Mouse (Mus musculus) hindbrain, embryonic 12.5 days (tissue): ENCODE data around the gene Rab3il1. TPM values are rescaled to one million over a fixed set of nuclear protein-coding genes. Genes with fewer than 3 reads are reported as not detected.

Source experiments
- ATAC-seq: fragments of 200-750 bp; cut with Nextera tagmentation; 2 replicates; pipeline ENCODE4 v1.8.0; 2017; ENCODE audit warnings: moderate TSS enrichment; ENCODE audit not compliant: low FRiP score
- H3K27ac ChIP-seq: fragments of 300-500 bp; sonication (generic); 2 replicates; pipeline ENCODE4 v1.5.1; 2016; ENCODE audit warnings: mild to moderate bottlenecking
- H3K27me3 ChIP-seq: fragments of 300-500 bp; sonication (generic); 2 replicates; pipeline ENCODE4 v1.6.1; 2016; ENCODE audit warnings: mild to moderate bottlenecking
- H3K36me3 ChIP-seq: fragments of 300-500 bp; sonication (generic); 2 replicates; pipeline ENCODE4 v1.6.1; 2016; ENCODE audit warnings: mild to moderate bottlenecking
- H3K4me1 ChIP-seq: fragments of 300-500 bp; sonication (generic); 2 replicates; pipeline ENCODE4 v1.6.1; 2016
- H3K4me2 ChIP-seq: fragments of 300-500 bp; sonication (generic); replicated peaks from 2 replicates; pipeline ENCODE4 v1.6.1; 2016; ENCODE audit warnings: mild to moderate bottlenecking
- H3K4me3 ChIP-seq: fragments of 300-500 bp; sonication (generic); 2 replicates; pipeline ENCODE4 v1.5.1; 2016; ENCODE audit warnings: mild to moderate bottlenecking
- H3K9ac ChIP-seq: fragments of 300-500 bp; sonication (generic); 2 replicates; pipeline ENCODE4 v1.6.1; 2016; ENCODE audit warnings: mild to moderate bottlenecking, moderate library complexity
- H3K9me3 ChIP-seq: fragments of 300-500 bp; sonication (generic); replicated peaks from 2 replicates; pipeline ENCODE4 v1.6.1; 2016; ENCODE audit warnings: mild to moderate bottlenecking
- WGBS: fragments of 180-500 bp; shearing (Covaris S2); methylation state at CpG from one replicate; pipeline ENCODE4 v1.1.7; 2016; 5-methylcytosine and 5-hydroxymethylcytosine counted together
- polyA plus RNA-seq: library from polyadenylated mRNA; unstranded; fragments of >200 nt; fragmentation: Nextera tagmentation; extraction: Ambion mirVana; gene quantifications from 2 replicates; pipeline ENCODE4 v1.2.1, GENCODE M21; 2016

Rab3il1 gene
- polyA plus RNA-seq, 1 experiment from 2014 or later, result 35.4 TPM

DNA sequence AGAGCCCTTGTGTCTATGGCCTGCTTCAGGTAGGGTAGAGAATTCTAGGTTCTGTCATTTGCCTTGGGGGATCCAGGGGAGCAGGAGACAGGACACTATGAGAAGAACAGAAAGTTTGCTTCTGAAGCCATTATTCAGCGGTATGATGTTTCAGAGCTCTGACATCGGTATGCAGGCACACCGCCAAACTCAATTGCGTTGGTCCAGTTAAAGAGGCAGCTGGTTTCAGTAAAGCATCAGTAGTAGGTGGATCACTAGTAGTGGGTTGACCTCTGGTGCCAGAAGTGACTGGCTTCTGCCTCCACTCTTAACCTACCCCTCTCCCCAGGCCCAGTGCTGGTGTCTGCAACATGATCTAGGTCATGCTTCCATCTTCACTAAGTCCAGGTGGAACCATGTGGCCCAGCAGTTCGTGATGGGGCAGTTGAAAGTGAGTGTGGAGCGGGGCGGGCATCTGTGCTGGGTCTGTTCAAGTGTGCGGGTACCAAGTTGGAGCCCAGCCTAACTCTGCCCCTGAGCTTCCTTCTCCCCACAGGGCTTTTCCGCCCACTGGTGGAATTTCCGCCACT is 52.3 kb downstream of the Rab3il1 start:
- ATAC-seq, result no peak
- 97% methylated on average over 10 of the region's 10 CpGs for WGBS
- H3K9ac ChIP-seq, result no peak overlapping the region

DNA sequence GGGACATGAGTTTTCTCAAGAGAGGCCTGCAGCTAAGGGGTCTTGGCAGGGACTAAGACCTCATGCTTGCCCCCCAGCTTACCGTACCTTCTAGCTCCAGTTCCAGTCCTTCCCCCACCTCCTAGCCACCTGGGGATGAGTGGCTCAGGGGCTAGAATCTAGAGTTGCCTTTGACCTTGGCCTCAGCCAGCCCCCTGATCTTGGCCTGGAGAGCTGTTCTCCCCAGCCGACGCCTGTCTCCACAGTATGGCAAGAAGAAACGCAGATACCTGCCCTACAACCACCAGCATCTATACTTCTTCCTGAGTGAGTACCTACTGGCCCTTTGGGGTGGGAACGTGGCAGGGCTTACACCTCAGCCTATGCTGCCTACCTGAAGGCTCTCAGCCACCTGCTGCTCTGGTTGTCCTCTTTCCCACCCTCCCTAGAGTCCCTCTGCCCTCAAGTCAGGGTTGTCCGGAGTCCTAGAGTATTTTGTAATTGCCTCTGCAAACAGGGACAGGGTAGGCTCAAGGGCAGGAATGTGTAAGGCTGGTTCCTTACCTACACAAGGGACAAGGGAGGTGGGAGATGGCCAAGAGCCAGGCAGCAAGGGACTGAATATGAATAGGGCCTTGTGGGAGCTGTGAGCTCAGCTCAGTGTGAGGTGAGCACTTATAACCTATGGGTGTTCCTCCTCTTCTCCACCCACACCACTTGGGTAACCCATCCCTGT is 53.0 kb downstream of the Rab3il1 start:
- Histone ChIP-seq H3K4me1 (no peaks in the 10 kb centered on the region; the same call in 1 of the 2 replicates), H3K36me3 (peaks cover 7% of the 10 kb centered on the region; the same call in 1 of the 2 replicates), H3K9me3 (no peaks in the 10 kb centered on the region), H3K27ac (no peak overlapping the region), H3K4me3 (no peak overlapping the region), H3K4me2 (no peak overlapping the region), H3K27me3 (no peaks in the 10 kb centered on the region), H3K9ac (no peak overlapping the region)
- 91% methylated on average over 6 of the region's 6 CpGs for WGBS
- no peak for ATAC-seq

More for the DNA sequence above, 52.3 kb downstream of the Rab3il1 start:
- H3K4me1 ChIP-seq, result no peaks in the 10 kb centered on the region; the same call in 1 of the 2 replicates
- peaks cover 7% of the 10 kb centered on the region; the same call in 1 of the 2 replicates for H3K36me3 ChIP-seq
- no peak overlapping the region for H3K27ac ChIP-seq
- no peaks in the 10 kb centered on the region for H3K27me3 ChIP-seq
- H3K4me3 ChIP-seq, result no peak overlapping the region
- no peaks in the 10 kb centered on the region for H3K9me3 ChIP-seq
- H3K4me2 ChIP-seq, result no peak overlapping the region

DNA sequence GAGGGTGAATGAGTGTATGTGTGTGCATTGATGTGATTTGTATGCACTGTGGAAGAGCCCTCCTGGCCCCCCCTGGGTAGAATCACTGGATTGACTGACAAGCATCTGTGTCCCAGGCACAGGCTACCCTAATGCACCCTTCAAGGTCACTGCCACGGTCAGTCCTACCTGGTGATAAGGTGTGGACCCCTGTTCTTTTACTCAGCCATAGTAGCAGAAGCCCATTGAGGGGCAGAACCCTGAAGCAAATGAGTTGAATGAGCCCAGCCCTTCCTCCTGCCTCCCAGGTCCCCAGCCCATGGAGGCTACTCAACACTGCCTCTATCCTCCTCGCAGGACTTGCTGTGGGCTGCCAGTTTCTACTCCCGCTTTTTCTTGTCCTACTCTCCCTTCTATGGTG is 53.8 kb downstream of the Rab3il1 start:
- H3K4me3 ChIP-seq, result no peak overlapping the region
- 86% methylated on average over 3 of the region's 3 CpGs for WGBS
- no peak for ATAC-seq

DNA sequence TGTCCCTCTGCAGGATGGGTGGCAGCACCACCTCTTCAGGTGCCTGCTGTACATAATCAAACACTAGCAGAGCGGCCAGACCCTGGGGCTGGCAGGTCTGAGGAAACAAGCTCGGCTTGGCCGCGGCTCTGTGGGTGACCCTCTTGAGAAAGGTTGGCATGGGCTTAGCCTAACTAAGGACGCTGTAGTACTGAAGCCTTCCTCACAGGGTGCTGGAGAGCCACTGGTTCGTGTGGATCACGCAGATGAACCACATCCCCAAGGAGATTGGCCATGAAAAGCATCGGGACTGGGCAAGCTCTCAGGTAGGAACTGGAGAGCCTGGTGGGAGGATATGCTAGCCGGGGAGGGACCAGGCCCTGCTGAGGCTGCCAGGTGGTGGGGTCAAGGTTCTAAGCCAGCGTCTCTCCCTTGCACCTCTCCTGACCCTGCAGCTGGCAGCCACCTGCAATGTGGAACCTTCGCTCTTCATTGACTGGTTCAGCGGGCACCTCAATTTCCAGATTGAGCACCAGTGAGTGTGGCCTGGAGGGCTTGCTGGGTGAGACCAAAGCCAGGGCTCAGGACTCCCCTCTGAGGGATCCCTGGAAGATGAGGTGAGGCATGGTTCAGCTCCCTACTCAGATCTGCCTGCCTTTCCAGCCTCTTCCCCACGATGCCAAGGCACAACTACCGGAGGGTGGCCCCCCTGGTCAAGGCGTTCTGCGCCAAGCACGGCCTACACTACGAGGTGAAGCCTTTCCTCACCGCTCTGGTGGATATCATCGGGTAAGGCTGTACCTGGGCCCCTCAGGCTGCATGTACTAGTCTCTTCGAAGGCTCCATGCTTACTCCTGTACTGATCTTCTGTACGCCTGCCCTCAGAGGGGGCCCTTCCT is 54.6 kb downstream of the Rab3il1 start:
- H3K9me3 ChIP-seq, result no peaks in the 10 kb centered on the region
- peaks cover 5% of the 10 kb centered on the region for H3K4me1 ChIP-seq
- no peak overlapping the region for H3K27ac ChIP-seq
- H3K36me3 ChIP-seq, result peaks cover 12% of the 10 kb centered on the region
- no peaks in the 10 kb centered on the region for H3K27me3 ChIP-seq
- no peak overlapping the region for H3K4me2 ChIP-seq
- ATAC-seq, result no peak
- 83% methylated on average over 22 of the region's 22 CpGs for WGBS
- H3K4me3 ChIP-seq, result no peak overlapping the region
- no peak overlapping the region for H3K9ac ChIP-seq

More for the DNA sequence above, 53.8 kb downstream of the Rab3il1 start:
- H3K9me3 ChIP-seq, result no peaks in the 10 kb centered on the region
- H3K27ac ChIP-seq, result no peak overlapping the region
- no peak overlapping the region for H3K9ac ChIP-seq
- H3K36me3 ChIP-seq, result peaks cover 7% of the 10 kb centered on the region; the same call in 1 of the 2 replicates
- no peaks in the 10 kb centered on the region for H3K27me3 ChIP-seq
- H3K4me1 ChIP-seq, result no peaks in the 10 kb centered on the region; the same call in 1 of the 2 replicates
- H3K4me2 ChIP-seq, result no peak overlapping the region

DNA sequence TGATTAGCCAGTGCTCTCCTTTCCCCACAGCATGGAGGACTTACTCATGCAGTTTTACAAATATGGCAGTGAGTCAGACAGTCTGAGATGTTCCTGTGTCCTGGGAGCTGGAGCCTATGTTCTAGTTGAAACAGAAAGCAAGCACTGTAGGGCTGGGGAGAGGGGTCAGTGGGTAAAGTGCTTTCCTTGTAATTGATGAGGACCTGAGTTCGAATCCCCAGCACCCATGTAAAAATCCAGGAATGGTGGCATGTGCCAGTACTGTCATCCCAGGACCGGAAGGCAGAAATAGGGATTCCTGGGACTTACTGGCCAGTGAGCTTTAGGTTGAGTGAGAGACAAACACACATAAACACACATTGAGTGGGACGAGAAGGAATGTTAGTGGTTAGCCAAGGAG is 55.2 kb downstream of the Rab3il1 start:
- Histone ChIP-seq H3K27ac (no peak overlapping the region), H3K36me3 (peaks cover 18% of the 10 kb centered on the region), H3K27me3 (no peaks in the 10 kb centered on the region), H3K4me3 (no peak overlapping the region), H3K9me3 (no peaks in the 10 kb centered on the region), H3K4me2 (no peak overlapping the region), H3K9ac (no peak overlapping the region), H3K4me1 (peaks cover 7% of the 10 kb centered on the region)
- ATAC-seq, result no peak
- WGBS, result 95% methylated on average over 3 of the region's 3 CpGs

DNA sequence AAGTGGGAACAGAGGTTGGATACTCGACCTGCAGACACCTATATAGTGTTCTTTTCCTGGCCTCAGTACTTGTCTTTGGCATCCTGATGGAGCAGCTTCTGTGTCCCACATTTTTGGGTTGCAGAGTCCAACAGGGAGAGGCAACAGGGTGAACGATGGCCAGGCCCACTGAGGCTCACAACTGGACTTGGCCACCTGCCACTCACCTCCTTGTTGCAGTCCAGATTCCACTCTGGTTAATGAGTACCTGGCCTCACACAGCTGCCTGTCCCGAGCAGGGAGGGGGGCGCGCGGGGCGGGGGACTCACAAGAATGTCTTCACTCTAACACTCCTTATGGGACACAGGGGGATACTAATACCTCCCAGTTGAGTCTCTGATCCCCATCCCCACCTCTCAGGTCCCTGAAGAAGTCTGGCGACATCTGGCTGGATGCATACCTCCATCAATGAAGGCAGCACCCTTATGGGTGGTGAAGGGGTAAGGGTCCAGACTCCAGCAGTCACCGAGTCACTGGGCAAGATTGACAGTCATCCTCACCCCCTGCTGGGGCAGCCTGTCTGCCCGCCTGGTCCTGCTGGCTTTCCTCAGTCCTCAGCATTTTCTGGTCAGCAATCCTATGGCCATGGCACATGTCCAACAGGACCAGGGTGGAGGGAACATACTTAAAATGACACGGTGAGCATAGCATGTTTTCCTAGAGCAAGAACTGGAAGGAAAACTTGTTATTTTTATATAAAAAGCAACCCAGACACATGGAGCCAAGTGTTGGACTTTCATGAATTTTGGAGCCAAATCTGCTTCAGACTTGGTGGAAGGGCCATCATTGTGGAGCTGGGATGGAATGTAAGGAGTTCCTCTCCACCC is 56.2 kb downstream of the Rab3il1 start:
- peaks cover 28% of the 10 kb centered on the region for H3K36me3 ChIP-seq
- H3K27me3 ChIP-seq, result no peaks in the 10 kb centered on the region
- H3K4me1 ChIP-seq, result peaks cover 7% of the 10 kb centered on the region
- no peak overlapping the region for H3K4me2 ChIP-seq
- no peak for ATAC-seq
- no peak overlapping the region for H3K27ac ChIP-seq
- no peaks in the 10 kb centered on the region for H3K9me3 ChIP-seq
- no peak overlapping the region for H3K4me3 ChIP-seq
- H3K9ac ChIP-seq, result no peak overlapping the region
- WGBS, result 70% methylated on average over 11 of the region's 11 CpGs

DNA sequence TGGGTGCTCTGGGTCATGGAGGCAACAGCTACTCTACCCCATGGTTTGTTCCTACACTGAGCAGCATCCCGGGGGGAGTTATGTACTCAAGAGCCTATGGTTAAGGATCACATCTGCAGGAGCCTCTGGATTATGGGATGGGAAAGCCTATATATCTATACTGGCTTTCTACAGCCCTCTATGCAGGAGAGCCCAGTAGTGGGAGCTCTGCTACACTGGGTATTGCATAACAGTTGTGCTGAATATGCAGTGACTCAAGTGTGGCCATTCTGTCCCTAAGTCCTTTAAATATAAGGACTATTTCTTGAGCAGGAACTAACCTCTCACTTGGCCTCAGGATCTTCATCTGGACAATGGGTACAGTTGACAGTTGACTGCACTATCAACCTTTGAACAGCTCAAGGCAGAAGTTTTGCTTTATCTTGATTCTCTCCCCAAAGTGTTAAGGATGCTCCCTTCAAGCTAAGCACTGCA is 56.9 kb downstream of the Rab3il1 start:
- Histone ChIP-seq H3K27me3 (no peaks in the 10 kb centered on the region), H3K27ac (no peak overlapping the region), H3K4me2 (no peak overlapping the region), H3K36me3 (peaks cover 35% of the 10 kb centered on the region), H3K9me3 (no peaks in the 10 kb centered on the region), H3K4me1 (peaks cover 7% of the 10 kb centered on the region), H3K9ac (no peak overlapping the region), H3K4me3 (no peak overlapping the region)
- no peak for ATAC-seq
- WGBS, result 90% methylated on average over 1 of the region's 1 CpGs

DNA sequence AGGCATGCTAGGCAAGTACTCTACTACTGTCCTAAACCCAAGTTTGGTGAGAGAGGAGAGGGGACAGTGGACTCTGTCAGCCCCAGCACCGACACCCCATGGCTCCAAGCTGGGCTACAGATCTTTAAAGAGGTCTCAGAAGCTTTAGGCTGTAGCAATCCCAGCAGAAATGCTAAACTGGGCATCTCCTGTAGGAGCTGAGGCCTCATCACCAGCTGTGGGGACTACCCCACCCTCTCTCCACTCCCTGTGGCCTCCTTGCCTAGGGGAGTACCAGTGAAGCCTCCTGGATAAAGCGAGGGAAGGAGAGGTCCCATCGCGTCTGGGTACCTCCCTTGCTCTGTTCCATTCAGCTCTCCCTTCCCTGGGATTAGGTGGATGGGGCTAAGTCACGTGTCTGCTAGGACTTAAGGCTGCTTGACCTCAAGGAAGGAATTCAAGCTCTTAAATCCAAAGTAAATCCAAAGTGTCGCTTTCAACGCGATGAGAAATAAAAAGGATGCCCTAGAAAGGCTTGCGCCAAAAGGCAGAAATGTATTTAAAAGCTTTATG is 57.5 kb downstream of the Rab3il1 start:
- no peak overlapping the region for H3K9ac ChIP-seq
- no peak for ATAC-seq
- H3K4me1 ChIP-seq, result peaks cover 7% of the 10 kb centered on the region
- WGBS, result 64% methylated on average over 9 of the region's 9 CpGs
- no peak overlapping the region for H3K4me3 ChIP-seq
- no peak overlapping the region for H3K4me2 ChIP-seq
- H3K27me3 ChIP-seq, result no peaks in the 10 kb centered on the region
- peaks cover 41% of the 10 kb centered on the region for H3K36me3 ChIP-seq
- H3K9me3 ChIP-seq, result no peaks in the 10 kb centered on the region
- no peak overlapping the region for H3K27ac ChIP-seq

DNA sequence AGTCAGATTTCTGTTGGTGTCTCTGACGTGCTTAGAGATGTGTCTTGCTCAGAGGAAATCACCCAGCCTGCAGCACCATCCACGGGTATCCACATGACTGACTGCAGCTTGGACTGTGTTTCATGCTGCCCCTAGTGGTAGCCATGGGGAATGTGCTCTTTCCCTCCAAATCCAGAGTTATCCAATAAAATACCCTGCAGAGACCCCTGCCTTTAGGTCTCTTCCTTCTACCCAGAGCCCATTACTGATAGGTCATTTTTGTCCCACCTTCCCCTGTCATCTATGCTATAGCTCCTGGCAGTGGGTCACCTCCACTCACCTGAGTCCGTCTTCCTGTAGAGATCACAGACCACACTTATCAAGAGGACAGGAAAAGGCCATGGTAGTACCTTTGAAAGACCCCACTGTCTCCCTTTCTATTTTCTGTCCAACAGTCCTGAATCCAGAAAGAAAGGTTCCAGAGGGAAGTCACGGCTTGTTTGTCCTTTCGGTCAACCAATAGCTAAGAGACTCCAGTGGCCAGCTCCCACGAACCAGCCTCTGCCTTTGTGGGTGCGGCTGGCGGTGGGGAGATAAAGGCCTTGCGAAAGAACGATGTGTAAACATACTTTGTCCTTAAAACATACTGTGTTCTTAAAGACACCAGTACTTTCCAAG is 58.6 kb downstream of the Rab3il1 start:
- no peak overlapping the region for H3K4me2 ChIP-seq
- H3K4me3 ChIP-seq, result no peak overlapping the region
- ATAC-seq, result peak; percentile 46
- H3K4me1 ChIP-seq, result peaks cover 7% of the 10 kb centered on the region
- H3K36me3 ChIP-seq, result peaks cover 50% of the 10 kb centered on the region
- no peaks in the 10 kb centered on the region for H3K9me3 ChIP-seq
- H3K27ac ChIP-seq, result 0 out of 2 replicates have a peak overlapping the region, but pooled peaks have one; percentile 4
- 60% methylated on average over 10 of the region's 10 CpGs for WGBS
- H3K9ac ChIP-seq, result no peak overlapping the region
- H3K27me3 ChIP-seq, result no peaks in the 10 kb centered on the region

DNA sequence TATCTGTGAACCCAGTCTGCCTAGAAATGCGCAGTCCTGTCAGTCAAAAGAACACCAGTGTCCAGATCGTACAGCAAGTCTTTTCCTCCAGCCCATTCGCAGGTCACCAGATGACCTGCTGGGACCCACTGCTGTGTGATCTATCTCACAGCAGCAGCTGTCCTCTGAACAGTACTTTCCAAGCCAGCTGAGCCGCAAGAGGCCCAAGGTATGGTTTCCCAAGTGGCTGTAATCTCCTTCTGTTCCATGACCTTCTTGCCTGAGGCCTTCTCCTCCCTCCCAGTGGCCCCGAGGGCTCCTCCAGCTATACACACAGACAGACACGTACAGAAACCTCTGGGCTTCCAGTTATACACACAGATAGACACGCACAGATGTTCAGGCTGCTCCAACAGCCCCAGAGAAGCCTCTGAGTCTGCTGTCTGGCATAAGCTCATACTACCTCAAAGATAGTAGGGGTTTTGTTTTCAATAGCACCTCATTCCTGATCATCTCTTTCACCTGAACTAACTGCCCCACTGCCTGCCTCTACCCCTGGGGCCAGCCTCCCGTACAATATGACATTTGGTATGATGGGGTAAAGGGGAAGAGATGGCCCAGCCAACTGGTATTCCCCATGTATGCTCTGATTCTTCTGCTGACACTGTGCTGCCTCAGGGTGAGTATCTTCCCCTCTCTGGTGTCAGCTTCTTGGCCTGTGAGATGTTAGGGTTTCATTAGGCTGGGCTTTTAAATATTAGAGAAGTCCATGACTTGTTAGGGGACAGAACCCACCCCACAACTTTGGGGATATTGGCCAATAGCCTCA is 59.5 kb downstream of the Rab3il1 start:
- Histone ChIP-seq H3K4me3 (no peak overlapping the region), H3K9me3 (no peaks in the 10 kb centered on the region), H3K9ac (no peak overlapping the region), H3K27me3 (no peaks in the 10 kb centered on the region), H3K27ac (peak overlapping the region; percentile 62), H3K4me2 (no peak overlapping the region), H3K4me1 (peaks cover 7% of the 10 kb centered on the region), H3K36me3 (peaks cover 58% of the 10 kb centered on the region)
- 42% methylated on average over 8 of the region's 8 CpGs for WGBS
- no peak for ATAC-seq
